Mouse (Mus musculus) monocyte, adult 5-6 weeks (primary cell): ENCODE data around the gene Tex48. TPM values are rescaled to one million over a fixed set of nuclear protein-coding genes. Genes with fewer than 3 reads are reported as not detected.

Experiments used
- ATAC-seq: fragments of 153-309, 156-312 bp; replicated peaks from 2 replicates; pipeline ENCODE4 v1.8.0; 2017; ENCODE audit warnings: mild to moderate bottlenecking; ENCODE audit not compliant: low TSS enrichment, insufficient number of reproducible peaks, severe bottlenecking, poor library complexity, low FRiP score
- total RNA-seq: library from RNA; stranded (forward); fragments of 200-1000, 200-491, 200-594 nt; gene quantifications from 3 replicates; pipeline ENCODE4 v1.2.3, GENCODE M21; 2017

The Tex48 gene
- not detected in 3 replicates for total RNA-seq

DNA sequence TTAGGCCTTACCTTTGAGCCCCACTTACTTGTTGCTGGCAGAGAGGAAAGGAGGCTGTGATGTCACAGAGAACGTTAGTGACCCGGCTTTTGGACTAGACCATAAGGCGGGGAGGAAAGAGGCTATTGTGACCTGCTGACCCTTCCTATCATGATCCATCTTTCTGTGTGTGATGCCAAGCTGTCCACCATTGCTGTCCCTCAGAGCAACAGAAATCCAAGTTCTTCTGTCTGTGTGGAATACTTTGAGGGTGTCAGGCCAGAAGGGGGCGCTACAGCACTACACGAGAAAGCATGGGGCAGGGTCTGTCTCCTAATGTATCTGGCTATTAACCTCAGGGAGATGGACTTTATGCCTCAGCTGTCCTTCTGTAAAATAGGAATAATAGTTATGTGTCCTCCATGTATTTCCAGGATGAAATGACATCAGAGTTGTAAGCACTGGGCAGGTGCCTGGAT is at the start of gene Tex48:
Gene Tex48, minus strand, starts transcription at position 51 of the 458 bp plus-strand sequence.
- no peak for ATAC-seq

DNA sequence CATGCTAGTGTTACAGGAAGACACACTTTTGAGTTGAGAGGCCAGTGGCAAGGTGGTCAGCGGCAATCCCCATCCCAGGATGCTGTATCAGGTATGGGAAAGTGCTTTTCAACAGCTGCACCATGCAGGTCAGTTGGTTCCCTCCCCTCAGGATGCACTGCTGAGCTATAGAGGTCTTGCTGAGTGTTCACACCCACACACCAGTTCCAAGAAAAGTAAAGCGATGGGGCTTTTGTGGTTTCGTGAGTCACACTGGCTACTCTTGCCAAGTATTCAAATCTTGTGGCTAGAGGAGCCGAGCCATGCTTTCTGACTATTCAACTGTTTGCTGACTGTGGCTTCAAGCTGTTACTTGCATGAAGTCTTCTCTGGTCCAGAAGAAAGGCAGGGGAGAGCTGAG is 46.0 kb upstream of the Tex48 start:
- peak; percentile 90 for ATAC-seq

DNA sequence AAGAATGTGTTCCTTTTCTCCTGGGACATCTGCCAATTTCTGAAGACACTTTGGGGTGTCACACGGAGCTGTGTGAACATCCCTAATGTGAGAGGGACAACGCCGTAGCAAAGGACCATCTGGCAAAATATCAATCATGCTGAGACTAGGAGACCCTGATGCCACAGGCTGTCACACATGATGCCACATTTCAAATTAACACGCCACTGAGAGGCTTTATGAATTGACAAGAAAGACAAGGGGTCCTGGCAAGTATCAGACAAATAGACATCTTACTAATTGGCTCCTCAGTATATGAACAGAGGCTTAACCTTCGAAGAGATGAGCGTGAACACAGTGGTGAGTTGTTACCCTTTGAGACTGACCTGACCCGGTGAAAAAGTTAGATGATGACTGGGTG is 43.5 kb upstream of the Tex48 start:
- no peak for ATAC-seq

DNA sequence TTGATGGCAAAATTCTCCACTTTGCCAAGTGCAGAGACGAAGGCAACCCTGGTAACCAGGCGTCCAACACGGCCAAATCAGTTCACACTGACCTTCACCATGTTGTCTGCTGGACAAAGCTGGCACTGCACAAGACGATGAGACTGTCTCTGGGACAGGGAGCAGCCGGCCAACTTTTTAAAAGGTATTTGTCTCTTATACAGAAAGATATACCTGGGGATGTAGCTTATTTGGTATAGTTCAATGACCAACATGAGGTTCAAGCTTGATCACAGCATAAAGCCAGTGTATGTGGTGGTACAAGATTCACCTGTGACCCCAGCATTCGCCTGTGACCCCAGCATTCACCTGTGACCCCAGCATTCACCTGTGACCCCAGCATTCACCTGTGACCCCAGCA is 41.1 kb upstream of the Tex48 start, which contains the start of gene Gm11214:
Gene Gm11214, minus strand, starts transcription at position 101 of the 400 bp plus-strand sequence.
- ATAC-seq, result no peak

DNA sequence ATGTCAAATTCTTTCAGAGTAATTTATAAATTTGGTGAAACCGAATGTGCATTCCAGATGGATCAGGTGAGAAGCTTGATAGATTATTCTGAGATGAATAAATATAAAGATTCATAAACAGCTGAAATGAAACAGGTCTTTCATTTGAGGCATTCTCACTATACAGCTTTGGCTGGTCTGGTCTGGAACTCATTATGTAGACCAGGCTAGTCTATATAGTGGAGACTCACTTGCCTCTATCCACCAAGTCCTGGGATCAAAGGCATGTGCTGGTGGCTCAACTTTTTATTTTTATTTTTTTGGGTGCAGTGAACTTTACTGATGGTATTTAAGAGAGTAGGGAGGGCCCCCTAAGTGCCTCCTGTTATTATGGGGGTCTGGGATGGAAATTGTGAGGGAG is 39.6 kb upstream of the Tex48 start:
- ATAC-seq, result no peak

DNA sequence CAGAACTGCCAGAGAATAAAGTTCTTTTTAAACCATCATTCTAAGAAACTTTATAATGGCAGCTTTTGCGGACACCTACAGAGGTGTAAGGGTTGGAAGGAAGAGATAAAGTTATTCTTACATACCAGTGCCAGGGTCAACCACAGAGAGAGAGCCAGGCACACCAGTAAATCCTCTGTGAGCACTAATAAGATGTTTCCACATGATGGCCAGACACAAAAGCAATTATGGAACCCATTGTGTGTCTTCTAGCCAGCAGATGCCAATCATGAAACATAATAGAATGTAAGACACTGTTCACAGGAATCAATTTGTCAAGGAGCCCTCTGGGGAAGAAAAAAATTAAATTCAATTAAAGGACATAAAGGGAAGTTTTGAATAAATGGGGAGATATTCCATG is 39.2 kb upstream of the Tex48 start:
- ATAC-seq, result no peak

DNA sequence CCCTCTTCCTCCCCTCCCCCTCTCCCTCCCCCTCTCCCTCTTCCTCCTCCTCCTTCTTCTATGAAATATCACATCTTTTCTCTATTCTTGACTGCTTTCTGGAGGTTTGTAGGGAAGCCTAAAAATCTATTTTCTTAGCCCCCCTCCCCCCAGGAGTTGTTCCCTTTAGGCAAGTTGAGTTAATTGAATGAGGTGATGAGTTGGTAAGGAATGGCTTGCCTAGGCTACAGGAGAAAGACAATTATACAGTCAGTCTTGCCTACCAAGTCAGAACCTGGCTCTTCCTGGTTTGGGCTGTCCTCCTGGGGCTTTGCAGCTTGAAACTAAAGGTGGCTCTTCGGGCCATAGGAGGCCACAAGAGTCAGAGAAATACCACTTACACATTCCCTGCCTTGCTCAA is 37.5 kb upstream of the Tex48 start:
- ATAC-seq, result no peak

DNA sequence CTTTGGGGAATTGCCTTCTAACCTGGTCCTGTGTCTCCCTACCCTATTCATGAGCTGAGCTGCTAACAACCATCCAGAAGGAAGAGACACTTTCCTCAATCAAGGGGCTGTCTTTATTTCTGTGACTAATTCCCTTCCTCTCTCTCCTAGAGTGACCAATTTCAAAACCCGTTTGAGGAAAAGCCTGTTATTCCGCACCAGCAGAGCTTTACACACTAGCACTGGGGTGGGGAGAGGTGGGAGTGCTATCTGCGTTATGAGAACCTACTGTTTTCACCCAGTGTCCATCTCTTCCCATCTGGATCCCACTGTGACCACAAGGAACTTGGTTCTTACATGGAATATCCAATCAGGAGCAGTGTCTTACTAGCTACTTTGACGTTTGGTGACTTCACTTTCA is 36.9 kb upstream of the Tex48 start:
- ATAC-seq, result no peak

DNA sequence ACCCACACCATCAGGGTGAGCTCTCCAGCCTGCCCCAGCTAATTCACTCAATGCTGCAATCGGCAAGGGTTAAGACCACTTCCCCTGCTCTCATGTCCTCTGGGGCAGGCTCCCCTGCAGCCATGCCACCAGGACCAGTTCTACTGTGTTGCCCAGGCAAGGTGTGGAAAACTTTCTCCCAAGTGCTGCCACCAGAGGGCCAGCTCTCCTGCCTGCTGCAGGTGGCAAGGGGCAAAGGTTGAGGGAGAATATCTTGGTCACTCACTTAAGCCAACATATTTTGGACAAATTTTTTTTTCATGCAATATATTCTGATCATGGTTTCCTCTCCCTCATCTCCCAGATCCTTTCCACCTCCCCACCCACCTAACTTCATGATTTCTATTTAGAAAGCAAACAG is 32.2 kb upstream of the Tex48 start:
- no peak for ATAC-seq

DNA sequence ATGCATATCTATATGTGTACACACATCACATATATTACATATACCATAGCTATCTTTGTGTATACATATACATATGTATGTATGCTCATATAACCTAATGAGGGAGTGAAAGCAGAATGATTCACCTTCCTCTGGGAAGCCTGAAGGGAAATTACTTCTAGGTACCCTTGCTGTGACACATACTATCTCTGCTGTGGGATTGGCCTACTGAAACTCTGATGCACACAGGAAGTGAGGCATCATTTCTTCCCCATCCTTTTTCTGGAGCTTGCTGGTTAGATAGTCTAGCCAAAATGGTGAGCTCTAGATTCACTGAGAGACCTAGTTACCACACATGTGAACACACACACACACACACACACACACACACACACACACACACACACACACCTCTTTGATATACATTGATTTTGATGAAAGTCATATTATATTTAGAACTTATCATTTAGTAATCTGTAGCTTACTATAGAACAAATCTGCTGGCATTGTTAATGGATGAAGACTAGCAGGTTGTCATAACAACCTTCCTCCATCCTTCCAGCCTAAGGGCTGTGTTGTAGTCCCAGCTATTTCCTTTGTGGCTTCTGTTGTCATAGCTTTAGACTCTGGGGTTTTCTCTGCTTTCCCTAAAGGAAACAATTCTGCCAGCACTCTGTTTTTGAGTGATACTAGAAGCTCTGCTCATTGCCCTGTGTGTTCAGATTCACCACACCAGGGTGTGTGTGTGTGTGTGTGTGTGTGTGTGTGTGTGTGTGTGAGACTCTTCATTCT is 21.9 kb upstream of the Tex48 start:
- no peak for ATAC-seq

DNA sequence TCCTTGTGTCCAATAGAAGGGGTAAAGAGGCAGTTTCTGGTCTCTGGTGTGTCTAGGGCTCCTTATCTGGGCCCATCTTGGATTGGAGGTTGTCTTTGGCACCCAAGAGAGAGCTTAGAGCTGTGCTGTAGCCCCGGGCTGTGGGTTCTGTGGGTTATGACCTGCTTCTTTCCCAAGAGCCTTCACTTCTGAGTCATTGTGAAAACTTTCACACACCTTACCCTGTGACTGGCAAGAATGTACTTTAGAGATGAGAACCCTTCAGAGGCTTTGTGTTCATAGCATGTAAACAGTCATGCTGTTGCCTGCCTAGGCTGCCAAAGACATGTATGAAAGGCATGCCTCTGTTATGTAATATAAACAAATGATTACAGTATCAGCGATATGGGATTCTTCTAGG is 17.6 kb upstream of the Tex48 start:
- no peak for ATAC-seq

DNA sequence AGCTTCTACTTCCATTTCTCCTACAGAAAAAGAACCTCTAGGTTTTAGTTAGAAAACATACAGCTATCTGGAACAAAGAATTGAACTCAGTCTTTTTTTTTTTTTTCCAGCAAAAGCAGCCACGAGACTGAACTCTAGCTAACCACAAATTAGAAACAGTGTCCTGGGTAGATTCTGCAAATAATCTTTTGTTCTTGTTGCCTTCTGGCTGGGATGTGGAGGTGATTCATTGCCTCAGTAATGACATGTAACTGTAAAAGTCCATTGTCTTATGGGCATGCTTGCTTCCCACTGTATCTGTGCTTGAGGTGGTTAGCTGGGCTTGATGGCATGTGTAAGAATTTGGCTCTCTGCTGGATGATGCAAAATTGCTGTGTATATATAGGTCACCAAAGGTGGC is 16.4 kb upstream of the Tex48 start:
- no peak for ATAC-seq

DNA sequence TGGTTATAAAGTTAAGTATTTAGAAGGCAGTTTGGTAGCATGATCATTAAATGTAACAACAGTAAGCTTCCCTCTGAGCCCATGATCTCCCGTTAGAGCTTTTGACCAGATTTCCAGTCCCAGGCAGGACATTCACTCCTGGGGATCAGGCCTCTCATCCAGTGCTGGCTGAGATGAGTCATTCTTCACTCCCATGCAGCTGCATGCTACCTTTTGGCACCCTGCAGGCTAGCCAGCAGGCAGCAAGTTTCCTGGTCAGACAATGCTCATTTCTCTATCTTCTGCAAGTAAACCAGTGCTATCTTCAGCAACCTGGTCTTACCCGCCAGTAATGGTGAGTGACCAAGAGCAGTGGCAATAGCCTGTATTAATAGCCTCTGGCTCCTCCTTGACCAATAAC is 11.0 kb upstream of the Tex48 start:
- ATAC-seq, result no peak

DNA sequence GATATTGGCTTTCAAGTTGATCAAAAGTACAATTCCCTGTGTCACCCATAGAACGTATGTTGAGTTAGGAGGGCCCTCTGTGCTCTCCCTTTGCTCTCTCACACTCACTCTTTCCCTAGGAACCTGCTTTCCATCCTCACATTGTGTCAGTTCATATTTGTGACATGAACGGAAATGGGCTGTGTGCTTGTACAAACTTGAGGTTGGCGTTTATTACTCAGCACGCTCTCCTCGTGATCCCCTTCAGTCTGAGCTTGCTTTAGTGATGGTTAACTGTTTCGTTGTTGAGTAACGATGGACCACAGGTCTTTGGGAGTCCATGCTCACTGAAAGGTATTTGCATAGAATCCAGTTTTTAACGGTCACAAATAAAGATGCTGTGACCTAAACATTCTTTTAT is 4.9 kb upstream of the Tex48 start:
- ATAC-seq, result no peak

DNA sequence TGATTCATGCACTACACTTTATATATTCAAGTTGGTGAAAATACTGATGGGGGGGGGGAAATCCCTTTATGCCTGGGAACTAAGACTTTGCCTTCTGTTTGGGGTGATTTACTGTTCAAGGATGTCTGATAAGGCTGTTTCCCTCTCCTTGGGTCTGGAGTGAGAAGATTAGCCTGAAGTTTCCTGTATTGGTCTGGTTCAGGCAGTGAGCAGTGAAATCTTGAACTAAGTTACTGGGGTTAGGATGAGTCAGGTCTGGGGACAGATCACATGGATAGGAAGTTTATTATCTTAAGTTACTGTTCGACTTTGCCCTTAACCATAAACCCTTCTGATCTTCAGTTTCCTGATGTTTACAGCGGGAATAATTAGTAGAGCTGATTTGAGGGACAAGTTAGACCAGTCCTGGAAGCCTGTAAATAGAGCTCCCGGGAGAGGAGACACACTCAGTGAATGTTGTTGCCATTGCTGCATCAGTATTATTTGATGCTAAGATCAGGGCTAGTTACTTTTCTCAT is 3.4 kb upstream of the Tex48 start:
- no peak for ATAC-seq

DNA sequence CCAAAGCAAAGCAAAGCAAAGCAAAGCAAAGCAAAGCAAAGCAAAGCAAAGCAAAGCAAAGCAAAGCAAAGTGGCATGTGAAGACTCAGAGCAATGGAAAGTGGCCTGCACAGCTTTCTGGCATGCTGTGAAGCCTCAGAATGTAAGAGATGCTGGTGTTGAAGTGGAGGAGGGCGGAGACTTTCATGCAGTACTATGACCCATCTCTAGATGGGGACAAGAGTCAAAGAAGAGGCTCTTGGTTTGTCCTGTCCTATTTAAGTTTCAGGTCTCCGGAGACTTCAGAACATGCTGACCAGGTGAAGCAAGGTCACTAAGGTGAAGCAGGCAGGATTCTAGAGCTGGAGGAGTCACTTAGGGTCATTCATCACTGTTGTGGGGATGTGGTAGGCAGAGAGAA is 367 bp downstream of the Tex48 start:
- ATAC-seq, result no peak

DNA sequence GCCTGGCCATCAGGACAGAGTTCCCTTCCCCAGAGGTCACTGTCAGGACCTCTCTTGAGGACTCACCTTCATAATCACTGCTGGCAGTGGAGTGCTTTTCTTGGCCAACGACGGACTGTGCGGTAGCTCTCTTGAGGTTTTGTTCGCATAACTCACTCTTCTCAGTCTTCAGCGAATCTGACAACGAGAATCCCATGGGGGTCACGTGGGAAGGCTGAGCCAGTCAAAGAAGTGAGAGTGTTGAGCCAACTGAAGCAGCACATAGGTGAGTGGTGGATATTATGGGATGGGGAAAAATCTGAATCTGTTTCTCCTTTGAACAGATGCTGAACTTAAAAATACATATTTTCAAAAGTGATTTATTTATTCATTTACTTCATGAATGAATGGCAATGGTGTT is 13.8 kb downstream of the Tex48 start:
- ATAC-seq, result no peak

DNA sequence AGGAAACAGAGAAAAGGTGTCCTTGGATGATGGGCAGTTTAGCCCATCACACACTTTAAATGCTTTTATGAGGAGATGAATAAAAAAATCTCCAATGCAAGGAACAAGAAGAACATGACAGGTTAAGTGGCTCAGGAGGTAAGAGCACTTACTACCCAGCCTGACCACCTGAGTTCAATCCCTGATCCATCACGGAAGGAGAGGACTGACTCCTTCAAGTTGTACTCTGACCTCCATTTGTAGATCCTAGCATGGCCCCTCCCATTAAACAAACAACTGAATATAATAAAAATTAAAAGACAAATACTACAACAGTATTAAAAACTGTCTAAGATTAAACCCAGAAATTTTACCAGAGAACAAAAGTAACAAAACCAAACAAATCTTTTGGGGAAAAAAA is 16.3 kb downstream of the Tex48 start:
- no peak for ATAC-seq

DNA sequence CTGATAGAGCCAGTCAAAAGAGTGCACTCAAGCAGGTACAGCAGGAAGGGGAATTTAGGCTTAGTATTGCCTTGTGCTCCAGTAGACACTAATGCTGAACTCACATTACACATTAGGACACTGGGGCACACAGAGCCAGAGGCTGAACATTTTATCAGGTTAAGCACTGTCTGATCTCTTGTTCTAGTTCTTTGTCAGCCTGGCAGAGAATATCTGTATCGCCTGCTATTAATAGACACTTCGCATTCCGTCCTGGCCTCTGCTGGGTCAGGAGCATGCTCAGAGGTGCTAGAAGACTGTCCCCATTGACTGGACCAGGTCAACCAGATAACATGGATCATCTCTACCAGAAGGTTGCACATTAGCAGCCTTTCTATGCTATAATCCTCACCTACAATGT is 16.7 kb downstream of the Tex48 start:
- no peak for ATAC-seq

DNA sequence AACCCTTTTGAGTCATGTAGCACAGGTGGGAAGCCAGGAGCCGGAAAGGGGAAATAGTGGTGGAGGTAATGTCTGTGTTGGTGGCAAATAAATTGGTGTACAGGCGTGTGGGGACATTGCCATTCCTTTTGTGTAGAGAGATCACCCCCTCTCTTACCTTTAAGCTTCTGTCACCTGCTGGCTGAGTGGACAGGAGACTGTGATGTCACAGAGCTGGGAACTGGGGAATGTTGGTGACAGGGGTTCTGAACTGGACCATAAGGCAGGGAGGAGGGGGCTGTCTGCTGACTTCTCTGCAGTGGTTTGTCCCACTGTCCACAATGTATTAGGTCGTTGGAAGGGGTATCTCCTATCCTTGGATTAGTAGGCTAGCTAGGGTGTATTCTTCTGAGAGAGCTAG is 17.3 kb downstream of the Tex48 start, which contains the start of gene Gm11213:
Gene Gm11213, minus strand, starts transcription at position 317 of the 400 bp plus-strand sequence.
- no peak for ATAC-seq
